ENCODE assay signal across 8 mouse cellular contexts in genomic region chr4:149711955-149712354, GRCm38 (mm10). TPM values are rescaled to one million over a fixed set of nuclear protein-coding genes. Genes with fewer than 3 reads are reported as not detected.
A peak's percentile ranks its signal among the peaks of the same experiment; 100 is the strongest.
DNase-seq lines count a peak whose midpoint lies in the region; ATAC-seq and TF ChIP-seq lines count a peak whose summit lies in the region.

No protein-coding gene starts in this region.

- TF ChIP-seq CTCF in lung, embryonic 14.5 days (IDR thresholded peaks at IDR 0.05; ENCODE audit: low read depth), result peak; percentile 74

- no peak overlapping the region for H3K9ac ChIP-seq in forebrain, embryonic 11.5 days (ENCODE audit: low read length)
- no peak overlapping the region for H3K9ac ChIP-seq in forebrain, embryonic 15.5 days (replicated peaks)
- no peak overlapping the region for H3K9ac ChIP-seq in heart, embryonic 16.5 days (ENCODE audit: low read length)
- no peak overlapping the region for H3K9ac ChIP-seq in lung, embryonic 14.5 days

- no peak overlapping the region for H3K4me2 ChIP-seq in forebrain, embryonic 11.5 days (ENCODE audit: low read depth, low read length, severe bottlenecking)
- no peak overlapping the region for H3K4me2 ChIP-seq in forebrain, embryonic 15.5 days (replicated peaks)
- H3K4me2 ChIP-seq in heart, embryonic 16.5 days (ENCODE audit: low read depth, low read length), result no peak overlapping the region
- no peak overlapping the region for H3K4me2 ChIP-seq in lung, embryonic 14.5 days

- no peak overlapping the region for H3K27ac ChIP-seq in forebrain, embryonic 11.5 days (ENCODE audit: low read depth, low read length)
- H3K27ac ChIP-seq in forebrain, embryonic 15.5 days (replicated peaks), result no peak overlapping the region
- no peak overlapping the region for H3K27ac ChIP-seq in heart, embryonic 16.5 days (ENCODE audit: low read length)
- H3K27ac ChIP-seq in lung, embryonic 14.5 days (ENCODE audit: low read depth), result no peak overlapping the region

- H3K4me3 ChIP-seq in forebrain, embryonic 11.5 days (ENCODE audit: low read depth, low read length), result no peak overlapping the region
- no peak overlapping the region for H3K4me3 ChIP-seq in forebrain, embryonic 15.5 days
- H3K4me3 ChIP-seq in heart, embryonic 16.5 days (ENCODE audit: low read length), result no peak overlapping the region
- H3K4me3 ChIP-seq in lung, embryonic 14.5 days (ENCODE audit: low read depth, low read length), result no peak overlapping the region

- no peaks in the 10 kb centered on the region for H3K9me3 ChIP-seq in forebrain, embryonic 11.5 days (ENCODE audit: control insufficient read depth, low read length)
- no peaks in the 10 kb centered on the region for H3K9me3 ChIP-seq in forebrain, embryonic 15.5 days
- H3K9me3 ChIP-seq in heart, embryonic 16.5 days (replicated peaks; ENCODE audit: control insufficient read depth, low read length), result no peaks in the 10 kb centered on the region
- no peaks in the 10 kb centered on the region for H3K9me3 ChIP-seq in lung, embryonic 14.5 days (ENCODE audit: low read depth, low read length)

- peak; percentile 37; the same call in 1 of the 2 replicates for ATAC-seq in forebrain, embryonic 11.5 days (replicated peaks; ENCODE audit: low FRiP score)
- ATAC-seq in forebrain, embryonic 15.5 days (replicated peaks), result no peak
- ATAC-seq in heart, embryonic 16.5 days (replicated peaks; ENCODE audit: extremely low read depth, insufficient read depth, low FRiP score), result peak; percentile 33; the same call in 1 of the 2 replicates
- 0 out of 2 replicates have a peak, but pooled peaks have one; percentile 12 for ATAC-seq in lung, embryonic 14.5 days (ENCODE audit: insufficient read depth)

- H3K36me3 ChIP-seq in forebrain, embryonic 11.5 days (ENCODE audit: control insufficient read depth, insufficient read depth, low read length), result peaks cover 13% of the 10 kb centered on the region
- peaks cover 21% of the 10 kb centered on the region for H3K36me3 ChIP-seq in forebrain, embryonic 15.5 days
- peaks cover 21% of the 10 kb centered on the region for H3K36me3 ChIP-seq in heart, embryonic 16.5 days (ENCODE audit: control insufficient read depth, insufficient read depth)
- H3K36me3 ChIP-seq in lung, embryonic 14.5 days (ENCODE audit: insufficient read depth), result peaks cover 23% of the 10 kb centered on the region

- H3K27me3 ChIP-seq in forebrain, embryonic 11.5 days (ENCODE audit: control insufficient read depth, insufficient read depth, low read length), result no peaks in the 10 kb centered on the region
- H3K27me3 ChIP-seq in forebrain, embryonic 15.5 days, result no peaks in the 10 kb centered on the region
- no peaks in the 10 kb centered on the region for H3K27me3 ChIP-seq in heart, embryonic 16.5 days (ENCODE audit: control insufficient read depth, insufficient read depth, low read length)
- no peaks in the 10 kb centered on the region for H3K27me3 ChIP-seq in lung, embryonic 14.5 days (ENCODE audit: insufficient read depth, low read length)

- WGBS in forebrain, embryonic 11.5 days, result 19% methylated on average over 7 of the region's 7 CpGs
- WGBS in forebrain, embryonic 15.5 days, result 22% methylated on average over 7 of the region's 7 CpGs
- WGBS in heart, embryonic 16.5 days, result 28% methylated on average over 7 of the region's 7 CpGs
- 31% methylated on average over 7 of the region's 7 CpGs for whole genome bisulfite sequencing in lung, embryonic 14.5 days

- no peaks in the 10 kb centered on the region; the same call in 1 of the 2 replicates for H3K4me1 ChIP-seq in forebrain, embryonic 11.5 days (replicated peaks; ENCODE audit: control insufficient read depth, insufficient read depth, low read length)
- no peaks in the 10 kb centered on the region; the same call in 1 of the 2 replicates for H3K4me1 ChIP-seq in forebrain, embryonic 15.5 days
- no peaks in the 10 kb centered on the region for H3K4me1 ChIP-seq in heart, embryonic 16.5 days (ENCODE audit: control insufficient read depth, insufficient read depth, low read length)
- H3K4me1 ChIP-seq in lung, embryonic 14.5 days (ENCODE audit: insufficient read depth), result no peaks in the 10 kb centered on the region

- peak; percentile 75 for DNase-seq in forebrain, embryonic 11.5 days (ENCODE audit: low spot score)
- DNase-seq in ovary, postnatal 36 days (ENCODE audit: low spot score), result peak; percentile 47
- no peak for DNase-seq in ovary, adult 18-20 months (ENCODE audit: low spot score)
- peak; percentile 73 for DNase-seq in lung, embryonic 14.5 days
- peak; percentile 60 for DNase-seq in retina, postnatal 7 days (ENCODE audit: low read depth, low spot score)
- DNase-seq in right cerebral cortex, postnatal 25 days, result no peak

RNA-seq across cellular contexts. Expression of gene Pik3cd, which starts 9.6 kb away (rescaled TPM):
- 6.3 and 7.0 TPM in 2 replicates for polyA plus RNA-seq in forebrain, embryonic 11.5 days (2014; fragmentation: Nextera tagmentation; extraction: Ambion mirVana)
- polyA plus RNA-seq in forebrain, embryonic 15.5 days (2015; fragmentation: Nextera tagmentation; extraction: Ambion mirVana), result 16.5 and 18.2 TPM in 2 replicates
- 5.5 and 7.8 TPM in 2 replicates for polyA plus RNA-seq in heart, embryonic 16.5 days (2015; fragmentation: Nextera tagmentation; extraction: Ambion mirVana)
- 4.9 and 5.5 TPM in 2 replicates for polyA plus RNA-seq in lung, embryonic 14.5 days (2014; fragmentation: Nextera tagmentation; extraction: Ambion mirVana)

RNA-seq across cellular contexts. Expression of gene Tmem201, which starts 25.9 kb away (rescaled TPM):
- polyA plus RNA-seq in forebrain, embryonic 11.5 days (2014; fragmentation: Nextera tagmentation; extraction: Ambion mirVana), result 25.1 and 26.3 TPM in 2 replicates
- 39.8 and 40.8 TPM in 2 replicates for polyA plus RNA-seq in forebrain, embryonic 15.5 days (2015; fragmentation: Nextera tagmentation; extraction: Ambion mirVana)
- 46.4 and 52.3 TPM in 2 replicates for polyA plus RNA-seq in heart, embryonic 16.5 days (2015; fragmentation: Nextera tagmentation; extraction: Ambion mirVana)
- 24.7 and 30.3 TPM in 2 replicates for polyA plus RNA-seq in lung, embryonic 14.5 days (2014; fragmentation: Nextera tagmentation; extraction: Ambion mirVana)

Comparison
In these comparisons a context has a peak if more than half of its experiments do, and no peak if none do; other contexts are left out.
1. DNase-seq: peak in forebrain, embryonic 11.5 days (single experiment), ovary, postnatal 36 days (single experiment), lung, embryonic 14.5 days (single experiment) and retina, postnatal 7 days (single experiment); none in ovary, adult 18-20 months (single experiment) and right cerebral cortex, postnatal 25 days (single experiment).